Mouse (Mus musculus): Measurements from ENCODE around the gene Foxl1. TPM values are rescaled to one million over a fixed set of nuclear protein-coding genes. Genes with fewer than 3 reads are reported as not detected.

Gene Foxl1
- polyA plus RNA-seq, 1 experiment = 1.1 TPM

- no peak for TF ChIP-seq POLR2A (IDR thresholded peaks at IDR 0.05; ENCODE audit: low read depth, low read length)
- Histone ChIP-seq H3K27ac (ENCODE audit: insufficient read depth, low read length) (no peak overlapping the region), H3K4me1 (ENCODE audit: control insufficient read depth, insufficient read depth, low read length) (no peaks in the 10 kb centered on the region), H3K4me3 (ENCODE audit: insufficient read depth, low read length) (no peak overlapping the region)
Measured at GRCm38 (mm10) chr8:121175540-121176090, 47.9 kb downstream of the Foxl1 start.

GRCm38 (mm10) chr8:121176291-121176690 lies 48.6 kb downstream of the Foxl1 start:
- TF ChIP-seq CTCF (IDR thresholded peaks at IDR 0.05; ENCODE audit: borderline replicate concordance, insufficient read depth, low read length) (no peak), POLR2A (IDR thresholded peaks at IDR 0.05; ENCODE audit: low read depth, low read length) (no peak)
- Histone ChIP-seq H3K4me3 (ENCODE audit: insufficient read depth, low read length) (no peak overlapping the region), H3K4me1 (ENCODE audit: control insufficient read depth, insufficient read depth, low read length) (no peaks in the 10 kb centered on the region), H3K27ac (ENCODE audit: insufficient read depth, low read length) (no peak overlapping the region)

Other genes starting within 250 kb of the Foxl1 start
- gene Foxf1, start 43.6 kb upstream of the Foxl1 start, polyA plus RNA-seq (2011; ENCODE audit: insufficient read length, low read depth, missing spikeins) = 6.9 TPM in 2 replicates
- gene Mthfsd, start 19.5 kb upstream of the Foxl1 start, polyA plus RNA-seq (2011; ENCODE audit: insufficient read length, low read depth, missing spikeins) = 58.3 and 63.3 TPM in 2 replicates
- 14.6 and 18.1 TPM in 2 replicates for gene Foxc2, start 11.8 kb upstream of the Foxl1 start, polyA plus RNA-seq (2011; ENCODE audit: insufficient read length, low read depth, missing spikeins)